Mouse (Mus musculus) E14TG2a.4 (cell line): Measurements from ENCODE around the gene Hnrnph2.

ENCODE experiments used
- H3K27me3 ChIP-seq: 2 replicates; pipeline ENCODE4 v1.6.1; 2014; ENCODE audit warnings: low read length, control low read depth; ENCODE audit not compliant: insufficient read depth
- H3K36me3 ChIP-seq: 2 replicates; pipeline ENCODE4 v1.6.1; 2014; ENCODE audit warnings: low read length, control low read depth; ENCODE audit not compliant: insufficient read depth
- H3K4me1 ChIP-seq: replicated peaks from 2 replicates; pipeline ENCODE4 v1.6.1; 2014; ENCODE audit warnings: low read depth, low read length, control low read depth
- H3K4me3 ChIP-seq: replicated peaks from 2 replicates; pipeline ENCODE4 v1.5.1; 2014; ENCODE audit warnings: mild to moderate bottlenecking, low read length
- H3K9me3 ChIP-seq: 2 replicates; pipeline ENCODE4 v1.6.1; 2014; ENCODE audit warnings: low read length, control low read depth
- CTCF ChIP-seq: conservative IDR thresholded peaks from 2 replicates; pipeline ENCODE4 v1.5.1; 2014; ENCODE audit warnings: low read length
- NANOG ChIP-seq: IDR thresholded peaks from 2 replicates; pipeline ENCODE4 v1.6.1; 2014; ENCODE audit warnings: borderline replicate concordance, low read length, mixed read lengths
- POU5F1 ChIP-seq: IDR thresholded peaks from 2 replicates; pipeline ENCODE4 v1.6.1; 2014; ENCODE audit warnings: low read length, borderline replicate concordance

Gene Hnrnph2

DNA sequence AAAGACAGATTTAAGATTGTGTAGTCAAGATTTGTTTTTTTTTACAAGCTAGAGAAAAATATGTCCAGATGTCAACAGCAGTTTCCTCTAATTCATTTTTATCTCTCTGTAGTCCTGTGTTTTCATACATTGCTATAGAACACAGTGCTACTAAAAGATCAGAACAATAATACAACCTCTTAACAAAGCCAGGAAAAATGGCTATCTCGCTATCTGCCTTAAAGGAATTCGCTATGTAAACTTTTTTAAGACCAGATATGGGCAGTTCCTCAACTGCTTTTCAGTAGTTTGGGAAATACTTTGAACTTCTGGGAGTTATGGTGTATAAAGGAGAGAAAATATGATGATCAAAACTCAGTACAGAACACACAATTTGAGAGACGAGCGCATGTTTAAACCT is 22.4 kb downstream of the Hnrnph2 start:
- TF ChIP-seq POU5F1 (no peak), NANOG (no peak), CTCF (no peak)
- peaks cover 19% of the 10 kb centered on the region for H3K27me3 ChIP-seq
- no peaks in the 10 kb centered on the region for H3K9me3 ChIP-seq
- peaks cover 26% of the 10 kb centered on the region for H3K4me1 ChIP-seq
- H3K36me3 ChIP-seq: no peaks in the 10 kb centered on the region
- no peak overlapping the region for H3K4me3 ChIP-seq

- Histone ChIP-seq H3K36me3 (no peaks in the 10 kb centered on the region), H3K4me3 (no peak overlapping the region), H3K27me3 (peaks cover 38% of the 10 kb centered on the region), H3K4me1 (0 out of 2 replicates have a peak, but pooled peaks cover 2% of the 10 kb centered on the region), H3K9me3 (no peaks in the 10 kb centered on the region)
- no peak for TF ChIP-seq POU5F1
- no peak for TF ChIP-seq CTCF
- TF ChIP-seq NANOG: no peak
These were observed 27.2 kb downstream of the Hnrnph2 start for GRCm38 (mm10) chrX:134628200-134628599.

DNA sequence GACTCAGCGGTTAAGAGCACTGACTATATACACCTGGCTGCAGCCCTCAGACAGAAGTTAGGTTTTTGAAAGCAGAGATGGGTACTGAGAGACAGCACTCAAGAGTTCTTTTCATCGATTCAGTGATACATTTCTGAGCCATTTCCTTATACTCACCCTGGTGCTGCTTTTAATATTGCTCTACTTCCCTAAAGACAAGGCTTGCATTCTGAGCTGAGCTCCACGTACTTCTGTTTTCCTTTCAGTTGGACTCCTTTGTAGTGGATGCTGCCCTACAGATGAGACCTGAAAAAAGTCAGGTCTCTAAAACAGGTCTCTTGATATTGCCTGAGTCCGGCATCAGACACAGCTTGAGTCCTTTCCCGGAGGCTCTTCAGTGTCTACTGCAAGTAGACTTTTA is 31.7 kb downstream of the Hnrnph2 start:
- Histone ChIP-seq H3K4me1 (peaks cover 18% of the 10 kb centered on the region; the same call in 1 of the 2 replicates), H3K36me3 (no peaks in the 10 kb centered on the region), H3K27me3 (peaks cover 35% of the 10 kb centered on the region), H3K9me3 (no peaks in the 10 kb centered on the region), H3K4me3 (no peak overlapping the region)
- TF ChIP-seq NANOG (no peak), POU5F1 (no peak), CTCF (no peak)

- Histone ChIP-seq H3K27me3 (peaks cover 35% of the 10 kb centered on the region), H3K4me1 (peaks cover 16% of the 10 kb centered on the region; the same call in 1 of the 2 replicates), H3K4me3 (no peak overlapping the region), H3K36me3 (no peaks in the 10 kb centered on the region), H3K9me3 (no peaks in the 10 kb centered on the region)
- peak; percentile 70; the same call in 1 of the 2 replicates for TF ChIP-seq NANOG
- no peak for TF ChIP-seq POU5F1
- TF ChIP-seq CTCF: no peak
These were observed 34.1 kb downstream of the Hnrnph2 start for GRCm38 (mm10) chrX:134635111-134635510.

- peaks cover 30% of the 10 kb centered on the region for H3K27me3 ChIP-seq
- no peaks in the 10 kb centered on the region for H3K36me3 ChIP-seq
- H3K4me3 ChIP-seq: no peak overlapping the region
- TF ChIP-seq NANOG: no peak
- TF ChIP-seq CTCF: no peak
- TF ChIP-seq POU5F1: no peak
- no peaks in the 10 kb centered on the region for H3K9me3 ChIP-seq
- peaks cover 16% of the 10 kb centered on the region; the same call in 1 of the 2 replicates for H3K4me1 ChIP-seq
These were observed 34.9 kb downstream of the Hnrnph2 start for GRCm38 (mm10) chrX:134635860-134636259.

- Histone ChIP-seq H3K4me3 (no peak overlapping the region), H3K4me1 (0 out of 2 replicates have a peak, but pooled peaks cover 3% of the 10 kb centered on the region), H3K9me3 (no peaks in the 10 kb centered on the region), H3K27me3 (peaks cover 2% of the 10 kb centered on the region; the same call in 1 of the 2 replicates), H3K36me3 (no peaks in the 10 kb centered on the region)
- no peak for TF ChIP-seq POU5F1
- TF ChIP-seq NANOG: no peak
These were observed 40.2 kb downstream of the Hnrnph2 start for GRCm38 (mm10) chrX:134641000-134641760.

GRCm38 (mm10) chrX:134646338-134646737 is 45.4 kb downstream of the Hnrnph2 start:
- TF ChIP-seq POU5F1 (no peak), CTCF (no peak), NANOG (no peak)
- no peak overlapping the region for H3K4me3 ChIP-seq
- no peaks in the 10 kb centered on the region for H3K36me3 ChIP-seq
- H3K9me3 ChIP-seq: no peaks in the 10 kb centered on the region
- H3K4me1 ChIP-seq: peaks cover 6% of the 10 kb centered on the region; the same call in 1 of the 2 replicates
- H3K27me3 ChIP-seq: no peaks in the 10 kb centered on the region

GRCm38 (mm10) chrX:134647421-134647820 is 46.4 kb downstream of the Hnrnph2 start:
- H3K36me3 ChIP-seq: no peaks in the 10 kb centered on the region
- H3K4me3 ChIP-seq: no peak overlapping the region
- H3K9me3 ChIP-seq: no peaks in the 10 kb centered on the region
- peaks cover 6% of the 10 kb centered on the region; the same call in 1 of the 2 replicates for H3K4me1 ChIP-seq
- TF ChIP-seq POU5F1 (no peak), NANOG (no peak), CTCF (no peak)
- H3K27me3 ChIP-seq: no peaks in the 10 kb centered on the region
